Mouse (Mus musculus) adrenal gland (tissue): ENCODE data around the gene Klhdc7a.
"Not testable (repeated sequence)": the region's sequence is repeated elsewhere in the genome, so short reads cannot be mapped to it uniquely, and the experiment has no call there.

ENCODE experiments used
- intact Hi-C: fragments of 180-260 bp; cut with DNase I; formaldehyde crosslinking; loops from one replicate; pipeline ENCODE4 v1.15.1; 2025
- long read RNA-seq, 2 experiments: library from polyadenylated mRNA; unstranded; transcript quantifications; one replicate each; pipeline ENCODE4 v2.0.0; 2020; ENCODE audit warnings: borderline replicate concordance in 1 of 2; ENCODE audit not compliant: insufficient replicate concordance in 1 of 2

Klhdc7a gene
- long read RNA-seq, experiment 1 = 0 reads
- long read RNA-seq, experiment 2, full-length matches to known transcripts = 1 of 1 reads
- long read RNA-seq, experiment 2, partial matches to known transcripts = 0 of 1 reads
- long read RNA-seq, experiment 2, other reads (novel, unspliced or antisense) = 0 of 1 reads

DNA sequence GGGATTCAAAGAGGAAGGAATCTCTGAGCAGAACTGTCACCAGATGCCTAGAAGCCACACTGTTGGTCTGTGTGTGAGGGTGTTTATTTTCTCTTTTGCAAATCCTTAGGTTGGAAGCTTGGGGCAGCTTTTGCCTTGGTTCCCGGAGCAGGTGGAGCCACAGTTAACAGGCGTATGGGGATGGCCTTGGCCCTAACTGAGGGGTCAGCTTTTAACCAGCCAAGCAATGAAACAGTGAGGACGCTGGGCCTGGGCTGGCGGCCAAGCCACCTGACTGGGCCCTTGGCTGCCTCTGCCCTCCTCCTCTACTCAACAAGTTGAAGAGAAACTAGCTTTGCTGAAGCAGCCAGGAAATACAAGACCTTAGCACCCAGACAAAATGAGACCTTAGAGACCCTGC is at the start of gene Klhdc7a:
Gene Klhdc7a, minus strand, starts transcription at position 105 of the 400 bp plus-strand sequence.
- intact Hi-C loops = no loop called here

DNA sequence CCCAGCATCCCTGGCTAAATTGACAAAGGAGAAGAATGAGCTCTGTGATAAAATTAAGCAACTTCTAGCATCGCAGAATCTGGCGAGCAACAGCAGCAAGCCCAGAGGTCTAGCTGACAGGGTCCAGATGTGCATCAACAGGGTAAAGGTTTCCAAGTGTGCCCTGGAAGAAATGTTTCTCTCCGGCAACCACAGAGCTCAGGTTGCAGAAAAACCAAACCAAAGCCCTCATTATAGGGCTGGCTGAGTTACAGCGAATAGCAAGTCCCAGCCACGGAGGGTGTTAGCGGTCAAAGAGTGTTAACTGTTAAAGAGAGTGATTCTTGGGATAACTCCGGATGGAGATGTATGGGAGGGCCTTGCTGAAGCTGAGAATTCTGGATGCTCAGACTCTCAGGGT is 48.1 kb upstream of the Klhdc7a start:
- intact Hi-C loops = no loop called here

- intact Hi-C loops = no loop called here
Observed at GRCm38 (mm10) chr4:140010728-140011470, 43.1 kb upstream of the Klhdc7a start.

DNA sequence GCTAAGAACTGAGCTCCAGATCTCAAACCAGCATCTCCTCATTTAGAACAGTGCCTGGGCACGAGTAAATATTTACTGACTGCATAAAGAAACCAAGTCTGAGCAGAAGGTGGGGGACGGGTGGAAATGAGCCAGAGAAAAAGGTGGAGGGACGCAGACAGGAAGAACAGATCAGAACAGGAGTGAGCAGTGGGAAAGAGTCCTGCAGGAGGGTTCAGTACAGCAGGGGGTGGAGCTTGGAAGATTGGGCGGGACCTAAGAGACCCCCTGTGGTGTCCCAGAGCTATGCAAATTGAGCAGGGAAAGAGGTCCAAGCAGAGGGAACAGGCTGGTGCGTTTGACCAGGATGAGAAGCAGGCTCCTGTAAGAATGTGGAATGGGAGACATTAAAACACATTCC is 37.1 kb upstream of the Klhdc7a start:
- intact Hi-C loops = no loop called here

- intact Hi-C loops = no loop called here
Observed at GRCm38 (mm10) chr4:140004170-140004569, 36.3 kb upstream of the Klhdc7a start.

- intact Hi-C loops = no loop called here
Observed at GRCm38 (mm10) chr4:140002069-140002468, 34.2 kb upstream of the Klhdc7a start.

- intact Hi-C loops = no loop called here
Observed at GRCm38 (mm10) chr4:140000911-140001310, 33.1 kb upstream of the Klhdc7a start.

GRCm38 (mm10) chr4:139999033-139999432 is 31.2 kb upstream of the Klhdc7a start:
- intact Hi-C loops = no loop called here

GRCm38 (mm10) chr4:139995659-139996058 is 27.8 kb upstream of the Klhdc7a start:
- intact Hi-C loops = no loop called here

DNA sequence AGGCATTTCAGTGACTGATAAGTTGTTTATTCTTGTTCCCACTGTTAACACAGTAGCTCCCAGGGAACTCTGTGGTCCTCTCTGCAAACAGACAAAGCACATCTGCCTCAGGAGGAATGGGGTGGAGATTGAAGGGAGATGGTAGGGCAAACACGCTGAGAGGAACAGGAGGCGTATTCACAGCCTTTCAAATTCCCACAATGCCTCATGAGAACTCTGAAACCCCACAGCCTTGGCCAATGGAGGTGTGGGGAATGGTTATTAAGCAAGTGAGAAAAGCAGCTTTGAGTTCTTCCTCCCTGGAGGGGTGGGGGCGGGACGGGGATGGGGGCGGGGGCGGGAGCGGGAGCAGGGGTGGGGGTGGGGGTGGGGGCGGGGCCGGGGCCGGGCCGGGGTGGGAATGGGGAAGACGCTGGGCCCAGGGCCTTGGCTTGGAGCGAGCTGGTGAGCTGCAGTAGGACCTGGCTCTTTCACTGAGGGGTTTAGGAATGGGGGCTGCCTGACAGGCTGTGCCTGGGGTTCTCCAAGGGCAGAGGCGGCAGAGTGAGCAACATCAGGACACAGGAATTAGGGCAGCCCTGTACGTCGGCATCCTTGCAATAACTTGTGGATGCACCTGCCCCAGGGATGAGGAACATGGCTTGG is 25.4 kb upstream of the Klhdc7a start:
- intact Hi-C loops = no loop called here

- intact Hi-C loops = no loop called here
Observed at GRCm38 (mm10) chr4:139986913-139987312, 19.1 kb upstream of the Klhdc7a start.

DNA sequence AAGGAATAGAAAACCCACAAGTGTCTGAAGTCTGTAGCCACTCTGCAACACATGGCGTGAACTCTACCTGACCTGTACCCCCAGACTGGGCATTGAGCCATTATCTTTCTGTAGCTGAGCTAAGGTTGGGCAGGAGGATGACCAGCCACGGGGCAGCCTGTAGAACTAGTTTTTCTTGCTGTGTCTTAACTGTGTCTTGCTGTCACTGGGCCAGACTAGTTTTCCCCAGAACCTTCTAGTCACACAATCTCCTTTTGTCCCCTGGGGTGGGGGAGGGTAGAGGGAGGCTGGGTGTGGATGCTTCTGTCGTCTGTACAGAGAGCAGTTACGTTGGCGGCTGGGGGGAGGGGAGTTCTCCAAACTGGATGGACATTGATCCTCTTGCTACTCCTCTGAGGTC is 10.9 kb upstream of the Klhdc7a start:
- intact Hi-C loops = no loop called here

- intact Hi-C loops = no loop called here
Observed at GRCm38 (mm10) chr4:139977308-139977781, 9.5 kb upstream of the Klhdc7a start.

DNA sequence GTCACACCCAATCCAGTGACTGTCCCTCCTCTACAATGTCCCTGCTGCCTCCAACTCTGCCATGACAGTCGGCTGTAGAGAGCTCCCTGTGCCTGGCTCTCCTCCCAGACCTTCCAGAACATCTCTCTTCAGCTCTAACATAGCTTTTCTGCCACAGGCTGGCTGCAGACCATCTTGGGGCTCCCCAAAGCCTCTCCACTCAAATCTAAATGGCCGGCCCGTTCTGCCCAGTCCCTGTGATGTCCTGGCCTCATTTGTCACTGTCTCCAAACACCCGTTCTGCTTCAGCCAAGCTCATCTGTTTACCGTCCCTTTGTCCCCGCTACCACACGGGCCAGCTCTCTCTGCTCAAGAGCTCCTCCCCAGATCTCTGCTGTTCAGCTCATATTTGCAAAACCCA is 6.7 kb upstream of the Klhdc7a start:
- intact Hi-C loops = no loop called here

DNA sequence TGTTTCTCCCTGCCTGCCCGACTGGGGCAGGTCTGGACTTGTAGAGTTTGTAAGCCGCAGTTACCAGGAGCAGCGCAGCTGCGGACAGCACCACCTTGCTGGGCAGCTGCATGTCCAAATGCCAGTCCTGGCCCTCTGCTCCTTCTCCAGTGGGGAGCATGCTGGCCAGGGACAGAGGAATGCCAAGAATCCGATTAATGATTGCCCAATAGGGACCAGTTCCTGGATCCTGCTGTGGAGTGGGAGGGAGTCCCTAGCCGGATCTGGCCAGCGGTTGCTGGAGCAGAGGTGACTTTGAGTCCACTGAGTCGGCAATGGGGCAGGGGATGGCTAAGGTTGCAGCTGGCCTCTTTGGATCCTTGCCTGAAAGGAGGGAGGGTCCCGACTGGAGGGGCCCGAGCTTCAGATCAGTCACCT is 343 bp downstream of the Klhdc7a start:
- intact Hi-C loops = no loop called here

DNA sequence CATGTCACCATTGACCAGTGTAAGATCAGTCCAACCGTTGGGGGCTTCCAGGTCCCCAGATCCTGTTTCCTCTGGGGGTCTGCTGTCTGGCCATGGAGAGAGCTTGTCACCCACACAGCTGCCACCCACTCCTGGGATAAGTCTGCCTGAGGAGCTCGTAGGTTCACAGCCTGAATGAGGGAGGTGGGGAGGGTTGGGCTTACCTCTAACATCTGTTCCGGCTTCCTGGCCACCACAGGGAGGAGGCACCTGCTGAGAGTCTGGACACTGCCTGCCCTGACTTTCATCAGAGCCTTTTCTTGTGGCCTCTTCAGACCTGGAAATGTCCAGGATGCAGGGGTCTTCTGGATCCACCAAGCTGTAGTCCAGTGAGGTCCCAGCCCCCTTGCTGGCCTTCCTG is 845 bp downstream of the Klhdc7a start:
- intact Hi-C loops = no loop called here

DNA sequence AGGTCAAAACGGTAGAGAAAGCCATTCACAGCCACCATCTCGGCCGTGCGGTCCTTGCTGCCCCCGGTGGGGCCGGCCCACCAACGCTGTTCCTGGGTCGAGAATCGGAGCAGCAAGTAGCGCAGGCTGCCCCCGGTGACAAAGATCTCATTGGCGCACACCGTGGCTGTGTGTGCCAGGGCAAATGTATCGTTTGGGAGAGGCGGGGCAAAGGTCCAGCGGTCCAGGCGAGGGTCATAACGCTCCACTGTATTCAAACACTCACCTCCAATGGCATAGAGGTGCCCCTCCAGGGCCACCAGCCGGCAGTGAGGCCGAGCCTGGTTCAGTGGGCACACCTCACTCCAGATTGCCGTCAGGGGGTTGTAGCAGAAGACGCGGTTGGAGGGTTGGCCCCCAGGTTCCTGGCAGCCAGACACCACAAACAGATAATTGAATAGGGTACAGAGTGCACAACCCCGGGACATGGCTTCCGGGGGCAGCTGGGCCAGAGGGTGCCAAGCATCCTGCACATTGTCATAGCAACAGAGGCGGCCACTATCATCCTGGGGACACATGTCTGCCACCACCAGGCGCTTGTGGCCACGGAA is 2.1 kb downstream of the Klhdc7a start:
- intact Hi-C loops = no loop called here

- intact Hi-C loops = no loop called here
Observed at GRCm38 (mm10) chr4:139964406-139964805, 3.4 kb downstream of the Klhdc7a start.

DNA sequence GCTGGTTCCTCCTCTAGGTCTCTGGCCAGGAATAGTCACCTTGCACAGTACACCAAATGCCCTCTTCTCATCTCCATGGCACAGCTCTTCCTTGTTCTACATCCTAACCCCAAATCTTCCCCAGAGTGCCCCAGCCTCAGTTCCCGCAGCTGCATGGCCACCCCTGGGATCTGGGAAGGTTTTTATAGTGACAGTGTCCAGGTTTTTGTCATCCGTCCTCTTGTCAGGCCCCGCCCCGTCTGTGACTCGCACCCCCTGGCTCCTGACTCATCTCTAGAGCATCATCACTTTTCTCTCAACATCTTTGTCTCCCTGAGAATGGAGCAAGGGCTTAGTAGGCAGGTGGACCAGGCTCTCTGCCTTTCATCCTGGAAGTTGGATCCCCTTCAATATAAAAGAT is 3.9 kb downstream of the Klhdc7a start:
- intact Hi-C loops = no loop called here

- intact Hi-C loops = no loop called here
Observed at GRCm38 (mm10) chr4:139963059-139963458, 4.8 kb downstream of the Klhdc7a start.

GRCm38 (mm10) chr4:139961816-139962215 is 6.0 kb downstream of the Klhdc7a start:
- intact Hi-C loops = no loop called here

- intact Hi-C loops = not testable (repeated sequence)
Observed at GRCm38 (mm10) chr4:139961329-139961728, 6.5 kb downstream of the Klhdc7a start.
